Mouse (Mus musculus) ES-Bruce4 (cell line): ENCODE data around the gene Scimp.

Source experiments
- EP300 ChIP-seq: IDR thresholded peaks from 2 replicates; pipeline ENCODE4 v1.6.1; 2011; ENCODE audit warnings: low read depth, low read length; ENCODE audit not compliant: insufficient read depth
- POLR2A ChIP-seq: IDR thresholded peaks from one replicate; pipeline ENCODE4 v1.8.1; 2011; ENCODE audit warnings: low read length; ENCODE audit not compliant: insufficient read depth

GRCm38 (mm10) chr11:70788972-70789655 is 23.3 kb downstream of the Scimp start:
- TF ChIP-seq POLR2A (no peak), EP300 (no peak)
